Mouse (Mus musculus): ENCODE measurements at regions not wholly inside any gene's neighbourhood (a gene's known extent, or its start where the extent isn't known, plus 50 kb on each side); places are given as distances from the start of the nearest gene placed in this dataset.
"Not testable (repeated sequence)": the region's sequence is repeated elsewhere in the genome, so short reads cannot be mapped to it uniquely, and the experiment has no call there.

- no peak for DNase-seq (ENCODE audit: low read depth, low spot score)
Observed at GRCm38 (mm10) chr4:153160115-153160514, 322.5 kb downstream of the Ajap1 start.

- no peak for DNase-seq (ENCODE audit: low read depth, low spot score)
Observed at GRCm38 (mm10) chr4:153157572-153157971, 325.0 kb downstream of the Ajap1 start.

GRCm38 (mm10) chr4:153152923-153153322 lies 329.7 kb downstream of the Ajap1 start:
- not testable (repeated sequence) for DNase-seq (ENCODE audit: low read depth, low spot score)

- DNase-seq (ENCODE audit: low read depth, low spot score), result peak; percentile 39
Observed at GRCm38 (mm10) chr4:153133147-153133546, 349.5 kb downstream of the Ajap1 start.

GRCm38 (mm10) chr4:153129345-153129744 lies 353.3 kb downstream of the Ajap1 start:
- no peak for DNase-seq (ENCODE audit: low read depth, low spot score)

- peak; percentile 35 for DNase-seq (ENCODE audit: low read depth, low spot score)
Observed at GRCm38 (mm10) chr4:153128162-153128561, 354.4 kb downstream of the Ajap1 start.

- DNase-seq (ENCODE audit: low read depth, low spot score), result no peak
Observed at GRCm38 (mm10) chr4:153120480-153120879, 362.1 kb downstream of the Ajap1 start.

GRCm38 (mm10) chr4:153119647-153120102 lies 362.9 kb downstream of the Ajap1 start:
- no peak for DNase-seq (ENCODE audit: low read depth, low spot score)

- no peak for DNase-seq (ENCODE audit: low read depth, low spot score)
Observed at GRCm38 (mm10) chr4:153118824-153119646, 363.6 kb downstream of the Ajap1 start.

GRCm38 (mm10) chr4:153114998-153115397 lies 367.6 kb downstream of the Ajap1 start:
- no peak for DNase-seq (ENCODE audit: low read depth, low spot score)

GRCm38 (mm10) chr4:153113577-153113976 lies 369.0 kb downstream of the Ajap1 start:
- no peak for DNase-seq (ENCODE audit: low read depth, low spot score)

GRCm38 (mm10) chr4:153110291-153110746 lies 372.3 kb downstream of the Ajap1 start:
- DNase-seq (ENCODE audit: low read depth, low spot score), result no peak

- DNase-seq (ENCODE audit: low read depth, low spot score), result no peak
Observed at GRCm38 (mm10) chr4:153098591-153098990, 384.0 kb downstream of the Ajap1 start.

- DNase-seq (ENCODE audit: low read depth, low spot score), result no peak
Observed at GRCm38 (mm10) chr4:153097601-153098000, 385.0 kb downstream of the Ajap1 start.

GRCm38 (mm10) chr4:153093129-153093528 lies 389.5 kb downstream of the Ajap1 start:
- no peak for DNase-seq (ENCODE audit: low read depth, low spot score)

- DNase-seq (ENCODE audit: low read depth, low spot score), result no peak
Observed at GRCm38 (mm10) chr4:153082166-153082565, 400.4 kb downstream of the Ajap1 start.

GRCm38 (mm10) chr4:153074590-153074989 lies 408.0 kb downstream of the Ajap1 start:
- DNase-seq (ENCODE audit: low read depth, low spot score), result no peak

GRCm38 (mm10) chr4:153070190-153070745 lies 412.3 kb downstream of the Ajap1 start:
- DNase-seq (ENCODE audit: low read depth, low spot score), result peak; percentile 25

- no peak for DNase-seq (ENCODE audit: low read depth, low spot score)
Observed at GRCm38 (mm10) chr4:153068484-153069033, 414.1 kb downstream of the Ajap1 start.

GRCm38 (mm10) chr4:153064021-153064605 lies 418.5 kb downstream of the Ajap1 start:
- no peak for DNase-seq (ENCODE audit: low read depth, low spot score)

GRCm38 (mm10) chr4:153063402-153063801 lies 419.2 kb downstream of the Ajap1 start:
- peak; percentile 48 for DNase-seq (ENCODE audit: low read depth, low spot score)

GRCm38 (mm10) chr4:153058152-153058551 lies 424.5 kb downstream of the Ajap1 start:
- DNase-seq (ENCODE audit: low read depth, low spot score), result no peak

Data from mesoderm, embryonic 11.5 days (tissue).